Mouse (Mus musculus) c-Kit-positive CD71-positive TER-119-negative erythroid progenitor cells, embryonic 14.5 days (primary cell): ENCODE results near the gene N4bp2.

ENCODE experiments used
- DNase-seq: peaks from one replicate; pipeline ENCODE4 v3.0.0-alpha.2; 2013; ENCODE audit warnings: low read depth

Gene N4bp2

DNA sequence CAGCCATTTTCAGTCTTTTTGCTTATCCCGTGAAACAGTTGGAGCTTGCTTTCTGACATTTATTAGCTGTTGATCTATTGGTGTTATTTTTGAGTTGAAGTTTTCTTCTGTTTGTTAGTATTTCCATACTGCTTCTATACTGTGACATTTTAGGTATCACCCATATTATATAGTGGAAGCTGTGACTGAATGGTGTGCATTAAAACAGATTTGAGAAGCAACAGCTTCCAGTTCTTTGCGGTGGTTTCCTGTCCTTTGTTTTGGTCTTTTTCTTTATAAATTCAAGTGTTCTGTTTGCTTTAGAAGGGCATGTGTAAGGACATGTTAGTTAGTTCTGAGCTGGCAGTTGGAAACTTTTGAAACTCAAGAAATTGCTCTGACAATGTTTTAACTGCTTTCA lies 65.7 kb downstream of the N4bp2 start:
- no peak for DNase-seq

DNA sequence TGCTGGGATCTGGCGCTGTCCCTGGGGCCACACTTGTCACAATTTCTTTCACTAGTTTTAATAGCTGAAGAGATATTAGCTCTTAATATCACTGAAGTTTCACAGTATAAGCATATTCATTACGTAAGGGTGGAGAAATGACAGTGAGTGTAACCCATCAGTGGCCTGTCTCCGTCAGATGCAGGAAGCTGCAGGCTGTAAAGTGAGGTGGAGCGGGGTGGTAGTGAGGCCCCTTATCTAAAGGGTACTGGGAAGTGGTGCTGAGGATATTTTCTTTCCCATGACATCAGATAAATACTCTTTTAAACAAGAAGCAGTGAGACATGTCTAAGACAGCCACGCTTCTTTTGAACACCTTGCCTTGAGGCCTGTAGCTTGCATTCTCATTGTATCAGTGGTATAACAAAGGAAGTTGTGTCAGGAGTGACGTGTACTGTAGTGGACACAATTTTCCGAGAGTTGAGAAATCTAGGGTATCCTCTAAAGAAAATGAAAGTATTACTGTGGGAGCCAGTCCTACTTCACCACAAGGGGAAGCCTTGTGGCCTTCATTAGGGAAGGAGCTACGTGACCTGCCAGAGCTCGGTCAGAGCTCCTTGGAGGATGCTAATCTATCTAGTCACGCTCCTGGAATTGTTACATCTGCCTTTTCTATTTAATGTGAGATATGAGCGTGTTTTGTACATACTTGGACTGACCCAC lies 68.7 kb downstream of the N4bp2 start:
- DNase-seq: no peak

DNA sequence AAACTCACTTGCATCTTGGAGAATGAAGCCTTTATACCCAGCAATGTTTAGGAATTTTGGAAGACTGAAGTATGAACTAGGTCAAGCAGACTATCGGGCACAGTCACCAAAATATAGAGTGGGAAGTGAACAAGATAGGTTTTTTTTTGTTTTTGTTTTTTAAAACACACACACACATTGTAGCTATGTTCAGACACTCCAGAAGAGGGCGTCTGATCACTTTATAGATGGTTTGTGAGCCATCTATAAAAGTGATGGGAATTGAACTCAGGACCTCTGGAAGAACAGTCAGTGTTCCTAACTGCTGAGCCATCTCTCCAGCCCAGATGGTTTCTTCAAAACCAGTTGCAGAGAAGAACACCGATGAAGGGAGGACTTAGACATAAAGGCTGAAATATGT lies 69.8 kb downstream of the N4bp2 start:
- DNase-seq: no peak

DNA sequence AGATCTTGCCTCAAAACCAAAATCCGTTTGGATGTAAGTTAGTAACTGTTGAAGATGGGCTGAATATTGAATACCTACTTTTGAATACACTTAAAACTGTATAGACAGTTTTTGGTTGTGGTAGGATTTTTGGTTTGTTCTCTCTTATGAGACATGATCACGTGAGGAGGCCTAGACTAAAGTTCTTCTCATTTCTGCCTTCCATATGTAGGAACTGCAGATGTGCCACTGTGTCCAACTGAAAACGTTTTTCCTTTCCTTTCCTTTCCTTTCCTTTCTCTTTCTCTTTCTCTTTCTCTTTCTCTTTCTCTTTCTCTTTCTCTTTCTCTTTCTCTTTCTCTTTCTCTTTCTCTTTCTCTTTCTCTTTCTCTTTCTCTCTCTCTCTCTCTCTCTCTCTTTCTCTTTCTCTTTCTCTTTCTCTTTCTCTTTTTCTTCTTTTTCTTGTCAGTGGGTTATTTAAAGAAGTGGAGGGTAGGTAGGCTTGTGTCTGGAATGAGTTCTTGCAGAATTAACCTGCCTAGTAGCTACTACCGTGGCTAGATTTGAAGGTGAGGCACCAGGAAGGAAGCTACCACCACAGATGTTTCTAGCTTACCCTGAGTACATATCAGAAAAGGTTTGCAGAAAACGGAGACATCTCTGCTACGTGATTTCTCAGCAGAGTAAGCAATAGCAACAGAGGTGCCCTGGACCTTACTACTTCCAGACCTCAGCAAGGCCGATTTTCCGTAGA lies 70.6 kb downstream of the N4bp2 start:
- DNase-seq: no peak

DNA sequence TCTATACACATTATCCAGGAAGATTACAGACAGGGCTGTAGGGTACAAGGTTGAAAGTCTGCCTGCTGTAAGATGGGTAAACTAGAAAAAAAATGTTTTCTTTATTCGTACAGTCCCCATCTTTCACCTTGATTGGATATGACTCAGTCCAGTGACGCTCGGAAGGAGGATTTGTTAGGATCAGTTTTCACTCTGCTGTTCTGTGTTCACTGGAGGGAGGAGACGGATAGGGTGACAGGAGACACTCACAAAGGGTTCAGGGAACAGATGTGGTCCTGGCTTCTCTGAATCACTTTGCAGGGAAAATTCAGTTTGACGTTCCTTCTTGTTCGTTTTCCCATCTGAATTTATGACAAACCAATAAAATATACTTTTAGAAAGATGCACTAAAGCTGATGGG lies 74.7 kb downstream of the N4bp2 start:
- no peak for DNase-seq

DNA sequence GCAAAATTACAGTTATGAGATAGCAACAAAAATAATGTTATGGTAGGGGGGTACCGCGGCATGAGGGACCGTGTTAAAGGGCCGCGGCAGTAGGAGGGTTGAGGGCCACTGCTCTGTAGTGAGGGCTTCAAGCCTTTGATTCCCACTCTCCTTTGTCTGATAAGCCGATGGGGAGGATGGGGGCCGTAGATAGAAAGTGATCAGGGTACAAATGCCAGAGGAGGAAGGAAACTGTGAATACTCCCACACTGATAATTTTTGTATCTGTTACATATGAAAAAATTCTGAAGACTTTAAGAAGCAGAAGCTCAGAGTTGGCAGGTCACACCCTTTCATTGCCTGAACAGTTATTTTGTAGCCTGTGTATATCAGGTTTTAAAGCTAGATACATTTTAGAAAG lies 79.6 kb downstream of the N4bp2 start:
- DNase-seq: no peak

DNA sequence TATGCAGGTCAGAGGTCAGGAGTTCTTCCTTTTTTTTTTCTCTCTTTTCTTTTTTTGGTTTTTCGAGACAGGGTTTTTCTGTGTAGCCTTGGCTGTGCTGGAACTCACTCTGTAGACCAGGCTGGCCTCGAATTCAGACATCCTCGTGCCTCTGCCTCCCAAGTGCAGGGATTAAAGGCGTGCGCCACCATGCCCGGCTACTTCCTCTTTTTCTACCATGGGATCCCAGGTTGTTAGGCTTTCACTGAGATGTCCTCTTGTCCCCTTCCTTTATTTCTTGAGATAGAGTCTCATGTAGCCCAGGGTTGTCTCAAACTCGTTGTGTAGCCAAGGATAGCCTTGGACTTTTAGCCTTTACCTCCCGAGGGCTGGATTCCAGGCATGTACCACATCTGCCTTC lies 83.2 kb downstream of the N4bp2 start:
- DNase-seq: no peak

DNA sequence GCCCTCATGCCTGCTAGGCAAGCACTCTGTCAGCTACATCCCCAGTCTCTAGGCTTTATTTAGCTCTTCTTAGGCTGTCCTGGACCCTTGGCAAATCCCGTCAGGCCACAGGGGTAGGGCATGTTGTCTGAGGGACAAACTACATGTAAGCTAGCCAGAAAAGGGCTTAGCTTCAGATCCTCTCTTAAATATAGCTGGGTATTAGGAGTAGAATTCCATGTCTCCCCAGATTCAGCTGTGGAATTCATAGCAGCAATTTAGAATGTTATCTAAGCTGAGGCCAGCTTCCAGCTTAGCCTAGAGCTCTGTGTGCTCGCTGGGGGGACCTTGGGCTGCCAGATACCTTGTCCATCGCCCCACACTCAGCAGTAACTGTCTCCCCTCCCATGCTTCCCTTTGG lies 83.6 kb downstream of the N4bp2 start:
- no peak for DNase-seq

DNA sequence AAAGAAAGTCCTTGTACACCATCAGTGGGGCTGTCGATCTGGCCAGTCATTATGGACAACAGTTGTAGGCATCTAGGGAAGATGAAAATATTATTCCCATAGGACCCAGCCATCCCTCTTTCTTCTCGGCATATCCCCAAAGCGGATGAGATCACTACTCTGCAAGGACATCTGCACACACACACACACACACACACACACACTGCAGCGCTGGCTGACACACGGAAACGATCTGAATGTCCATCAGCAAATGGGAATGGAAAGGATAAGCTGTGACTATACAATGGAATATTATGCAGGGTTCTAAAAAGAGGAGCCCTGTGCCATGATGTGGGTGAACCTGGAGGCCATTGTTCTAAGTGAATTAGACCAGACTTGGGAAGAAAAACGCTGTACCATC lies 84.3 kb downstream of the N4bp2 start:
- DNase-seq: no peak

DNA sequence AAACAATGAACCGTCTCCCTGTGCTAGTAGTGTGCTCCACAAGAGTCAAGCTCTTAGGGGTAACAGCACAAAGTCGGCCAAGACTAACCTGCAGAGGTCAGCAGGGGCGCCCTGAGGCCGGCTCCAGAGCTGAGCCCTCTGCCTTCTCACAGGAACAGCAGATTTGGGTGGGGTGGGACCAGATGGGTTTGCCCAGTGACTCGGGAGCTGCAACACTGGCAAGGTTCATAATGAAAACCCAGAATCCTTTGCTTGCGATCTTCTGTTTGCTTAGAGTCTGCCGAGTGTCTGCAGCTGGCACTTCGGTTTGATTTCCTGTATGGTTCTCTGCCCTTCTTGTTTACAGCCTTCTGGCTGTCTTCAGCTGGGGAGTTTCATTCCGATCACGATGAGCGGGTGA lies 87.4 kb downstream of the N4bp2 start:
- DNase-seq: no peak

DNA sequence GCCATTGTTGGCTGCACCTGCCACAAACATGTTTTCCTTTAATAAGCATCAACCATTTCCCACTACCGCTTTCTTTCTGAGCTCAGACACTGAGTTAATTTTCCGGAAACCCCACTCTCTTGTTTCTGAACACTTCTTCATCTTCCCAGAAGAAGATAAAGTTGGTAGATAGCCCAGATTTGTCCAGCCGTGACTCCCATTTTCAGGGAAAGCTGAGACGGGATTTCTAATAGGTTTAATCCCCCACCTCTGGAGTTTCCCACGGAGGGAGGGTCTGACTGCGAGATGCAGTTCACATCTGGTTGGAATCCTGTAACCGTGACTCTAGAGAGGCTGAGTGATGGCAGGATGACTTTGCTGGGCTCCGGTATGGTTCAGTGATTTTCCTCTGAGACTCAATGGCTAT lies 91.5 kb downstream of the N4bp2 start:
- DNase-seq: no peak

DNA sequence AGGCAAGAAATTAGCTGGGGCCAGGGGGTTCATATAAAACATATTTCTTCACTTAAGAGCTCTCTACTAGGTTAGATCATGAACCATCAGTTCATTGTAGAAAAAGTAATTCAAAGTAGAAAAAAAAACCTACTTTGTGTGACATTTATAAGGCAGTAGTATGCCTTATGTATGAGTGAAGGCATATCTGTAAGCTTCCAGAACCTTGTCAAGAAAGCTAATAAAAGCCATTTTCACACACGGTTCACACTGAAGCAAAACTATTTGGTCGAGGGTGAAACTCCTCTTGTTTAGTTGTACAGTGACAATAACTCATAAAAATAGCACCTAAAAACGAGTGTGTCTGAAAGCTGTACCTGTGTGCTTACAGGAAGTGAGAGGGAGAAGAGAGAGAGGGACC lies 92.2 kb downstream of the N4bp2 start:
- no peak for DNase-seq

DNA sequence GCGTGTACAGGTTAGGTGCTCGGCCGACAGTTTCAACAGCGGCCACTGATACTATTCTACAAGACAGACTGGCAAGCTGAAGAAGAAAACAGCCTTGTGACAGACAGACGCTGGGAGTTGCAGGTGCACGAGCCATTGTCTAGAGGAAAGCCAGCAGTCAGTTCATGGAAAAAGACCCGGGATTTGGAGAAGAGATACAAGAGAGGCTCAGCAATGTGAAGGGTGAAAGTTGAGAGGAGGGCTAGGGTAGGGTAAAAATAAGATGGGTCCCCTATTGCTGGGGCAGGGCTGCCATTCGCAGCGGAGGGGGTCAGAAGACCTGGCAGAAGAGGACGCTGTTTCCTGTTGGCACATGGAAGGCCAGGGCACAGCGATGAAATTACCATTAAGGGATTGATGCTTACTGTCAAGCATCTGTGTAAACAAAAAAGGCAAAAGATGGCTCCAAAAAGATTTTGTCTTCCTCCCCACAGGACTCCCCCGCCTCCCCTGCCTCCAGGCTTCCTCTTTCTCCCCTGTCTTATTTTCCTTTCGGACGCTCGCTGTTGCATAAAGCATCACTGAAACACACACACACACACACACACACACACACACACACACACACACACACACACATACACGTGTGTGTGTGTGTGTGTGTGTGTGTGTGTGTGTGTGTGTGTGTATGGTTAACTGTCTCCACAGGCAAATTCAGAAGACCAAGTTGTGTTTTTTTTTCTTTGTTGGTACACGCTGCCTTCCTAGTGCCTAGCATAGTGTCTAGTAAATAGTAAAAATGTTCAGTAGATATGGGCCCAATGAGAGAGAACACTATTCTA lies 93.5 kb downstream of the N4bp2 start:
- no peak for DNase-seq

DNA sequence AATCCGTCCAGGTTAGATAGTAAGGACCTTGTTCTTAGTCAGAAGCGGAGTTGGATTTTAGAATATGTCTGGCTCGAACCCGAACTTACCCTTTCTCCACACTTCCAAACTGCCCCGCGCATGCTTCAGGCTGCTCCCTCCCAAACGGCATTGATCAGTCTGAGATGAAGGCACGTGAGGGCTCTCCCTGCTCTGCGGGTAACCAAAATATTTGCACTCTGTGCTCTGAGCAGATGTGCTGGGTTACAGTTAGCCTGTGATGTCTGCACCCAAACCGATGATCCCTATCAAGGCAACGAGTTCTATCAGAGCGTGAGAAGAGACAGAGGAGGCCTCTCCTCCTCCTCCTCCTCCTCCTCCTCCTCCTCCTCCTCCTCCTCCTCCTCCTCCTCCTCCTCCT lies 94.6 kb downstream of the N4bp2 start:
- no peak for DNase-seq

DNA sequence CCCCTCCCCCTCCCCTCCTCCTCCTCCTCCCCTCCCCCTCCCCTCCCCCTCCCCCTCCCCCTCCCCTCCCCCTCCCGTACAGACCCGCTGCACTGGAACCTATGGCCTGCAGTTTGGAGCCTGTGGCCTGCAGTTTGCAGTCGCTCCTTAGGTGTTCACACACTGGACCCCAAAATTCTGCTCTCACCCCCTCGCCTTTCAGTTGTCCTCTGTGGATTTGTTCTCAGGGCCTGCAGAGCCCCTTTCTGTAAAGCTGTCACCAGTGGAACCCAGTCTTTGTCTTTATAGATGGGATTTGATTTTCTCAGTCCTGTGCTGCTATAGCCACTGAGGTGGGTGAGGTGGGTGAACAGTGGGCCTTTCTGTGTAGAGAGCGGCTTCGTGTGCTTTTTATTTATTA lies 95.0 kb downstream of the N4bp2 start:
- DNase-seq: no peak

DNA sequence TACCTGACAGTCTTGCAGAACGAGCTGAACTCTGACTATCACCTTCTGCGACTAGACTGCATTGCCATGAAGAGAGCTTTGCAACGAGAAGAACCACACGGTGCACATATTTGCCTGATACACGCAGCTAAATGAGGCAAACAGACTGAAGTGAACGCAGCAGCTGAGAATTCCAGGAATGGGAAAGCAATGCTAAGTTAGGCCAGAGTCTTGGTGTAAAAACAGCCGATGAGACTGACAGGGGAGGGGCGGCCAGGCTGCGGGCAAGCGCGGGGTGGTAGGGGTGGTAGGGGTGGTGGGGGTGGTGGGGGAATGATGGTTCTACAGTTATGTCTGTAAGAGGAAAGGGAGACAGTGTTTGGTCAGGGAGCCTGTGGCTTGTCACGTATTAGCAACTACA lies 95.6 kb downstream of the N4bp2 start:
- no peak for DNase-seq

DNA sequence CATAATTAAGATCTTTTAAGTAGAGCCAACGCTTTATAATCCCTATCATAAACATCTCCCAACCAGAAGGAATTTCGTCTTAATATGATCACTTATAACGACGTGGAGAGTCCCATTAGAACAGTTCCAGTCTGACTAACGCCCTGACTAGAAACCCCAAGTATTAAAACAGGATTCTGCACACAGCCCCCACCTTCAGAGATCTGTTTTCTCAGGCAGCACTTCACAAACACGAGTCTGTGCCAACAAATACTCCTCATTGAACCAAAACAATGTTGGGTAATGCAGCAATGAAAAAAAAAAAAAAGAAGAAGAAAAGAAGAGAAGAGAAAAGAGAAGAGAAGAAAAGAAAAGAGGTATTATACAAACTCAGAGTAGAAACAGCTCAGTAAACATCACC lies 96.1 kb downstream of the N4bp2 start:
- no peak for DNase-seq

DNA sequence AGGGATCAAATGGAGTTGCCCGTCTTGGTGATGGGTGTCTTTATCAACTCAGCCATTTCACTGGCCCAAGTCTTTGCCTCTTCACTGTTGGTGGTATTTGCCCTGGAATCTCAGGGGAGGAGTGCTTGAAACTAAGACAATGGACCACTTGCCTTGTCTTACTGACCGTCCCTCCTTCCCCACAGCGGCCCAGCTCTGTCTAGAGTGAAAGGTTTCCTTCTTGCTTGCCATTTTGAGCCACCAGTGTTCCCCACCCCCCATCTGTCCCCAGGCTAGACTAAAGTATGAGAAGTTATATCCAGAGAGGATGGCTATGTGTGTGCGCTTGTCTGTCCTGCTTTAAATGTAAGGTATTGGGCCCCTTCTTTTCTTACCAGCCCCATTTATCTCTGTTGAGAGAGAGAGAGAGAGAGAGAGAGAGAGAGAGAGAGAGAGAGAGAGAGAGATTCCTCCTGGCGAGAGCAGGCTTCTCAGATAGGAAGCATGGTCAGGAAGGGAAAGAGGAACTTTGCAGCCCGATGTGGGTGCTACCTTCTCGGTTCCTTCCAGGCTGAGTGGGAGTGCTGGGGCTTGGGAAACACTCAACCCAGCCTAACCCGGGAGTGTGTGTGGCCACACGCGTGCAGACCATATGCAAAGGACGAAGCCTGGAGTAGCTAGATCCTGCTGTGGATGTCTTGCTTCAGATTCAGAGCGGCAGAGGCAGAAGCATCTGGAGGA lies 97.1 kb downstream of the N4bp2 start:
- no peak for DNase-seq

DNA sequence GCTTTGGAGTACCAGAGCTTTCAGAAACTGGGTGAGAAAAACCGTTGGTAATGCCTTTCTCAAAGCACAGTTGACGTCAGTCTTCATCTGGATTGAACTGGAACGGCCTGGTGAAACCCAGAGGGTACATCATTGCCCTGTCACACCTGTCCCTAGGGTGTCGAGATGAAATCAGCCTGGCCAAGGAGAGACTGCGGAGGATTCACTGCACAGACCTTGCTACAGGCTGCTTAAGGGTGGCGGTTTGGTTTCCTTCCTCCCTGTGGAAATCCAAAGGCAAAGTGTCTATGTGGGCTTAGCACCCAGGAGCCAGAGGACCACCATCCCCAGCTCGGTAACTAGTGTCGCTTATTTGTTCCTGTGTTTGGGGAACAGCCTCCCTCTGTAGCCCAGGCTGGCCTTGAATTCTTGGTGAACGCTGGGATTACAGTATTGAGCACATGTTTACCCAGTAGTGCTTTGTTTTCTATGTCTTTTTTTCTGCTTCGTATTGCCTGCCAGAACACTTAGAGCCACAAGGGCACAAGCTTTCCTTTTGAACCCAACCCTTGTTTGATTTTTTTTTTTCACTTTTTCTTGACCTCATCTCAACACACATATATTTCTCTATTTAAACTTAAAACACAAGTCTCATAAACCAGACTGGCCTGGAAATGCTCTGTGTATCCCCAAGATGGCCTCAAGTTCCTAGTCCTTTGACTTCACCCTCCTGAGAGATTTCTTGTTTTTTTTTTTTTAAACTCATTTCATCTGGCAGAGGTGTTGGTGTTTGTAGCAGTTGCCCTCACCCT lies 98.0 kb downstream of the N4bp2 start, which contains the start of gene Rhoh:
Gene Rhoh (plus strand): TSS at position 60 of the 791 bp plus-strand sequence.
- DNase-seq: no peak

DNA sequence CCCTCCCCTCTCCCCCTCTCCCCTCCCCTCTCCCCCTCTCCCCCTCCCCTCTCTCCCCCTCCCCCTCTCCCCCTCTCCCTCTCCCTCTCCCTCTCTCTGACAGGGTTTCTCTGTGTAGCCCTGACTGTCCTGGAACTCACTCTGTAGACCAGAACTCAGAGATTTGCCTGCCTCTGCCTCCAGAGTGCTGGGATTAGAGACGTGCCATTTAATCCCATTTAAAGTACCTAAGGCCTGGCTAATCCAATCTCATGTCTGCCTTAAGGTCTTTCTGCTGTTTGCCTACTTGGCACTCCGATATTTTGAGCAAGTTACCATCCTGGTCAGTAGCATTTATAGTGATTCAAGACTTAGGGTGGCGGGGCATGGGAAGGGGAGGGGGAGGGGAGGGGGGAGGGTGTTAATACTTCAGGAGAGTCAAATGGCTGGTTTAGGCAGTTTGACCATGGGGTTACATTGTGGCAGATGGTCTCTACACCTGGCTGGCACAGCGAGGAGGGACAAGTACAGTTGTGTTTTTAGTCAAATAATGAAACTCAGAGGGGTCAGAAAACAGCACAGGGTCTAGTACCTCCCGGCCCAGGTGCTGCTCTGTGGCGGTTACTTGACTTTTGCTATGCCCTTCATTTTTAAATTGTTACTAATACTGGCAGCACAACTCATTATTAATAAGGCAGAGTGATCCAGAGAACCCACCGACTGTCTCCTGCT lies 99.1 kb downstream of the N4bp2 start:
- DNase-seq: no peak

DNA sequence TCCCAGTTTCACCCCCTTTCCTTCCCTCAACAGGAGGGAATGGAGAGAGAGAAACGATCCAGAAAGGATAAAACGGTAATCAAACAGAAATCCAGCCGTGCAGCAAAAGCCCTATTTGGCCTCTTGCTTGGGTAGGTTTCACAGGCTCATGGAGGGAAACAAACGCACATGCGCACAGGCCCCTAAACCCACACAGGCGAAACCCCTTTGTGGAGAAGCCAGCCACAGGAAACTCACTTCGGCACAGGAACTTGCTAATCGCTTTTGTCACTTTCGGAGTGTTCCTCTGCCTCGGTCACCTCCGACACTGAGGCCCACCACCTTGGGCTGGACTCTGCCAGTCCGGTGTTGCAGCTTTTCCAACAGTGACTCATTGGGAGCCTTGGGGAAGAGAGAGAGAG lies 100.0 kb downstream of the N4bp2 start:
- DNase-seq: peak; percentile 33
